Mouse (Mus musculus): Measurements from ENCODE around the gene Cep164. TPM values are rescaled to one million over a fixed set of nuclear protein-coding genes. Genes with fewer than 3 reads are reported as not detected.

Gene Cep164
- total and polyA plus RNA-seq, 3 experiments: 7.9 to 14.2 TPM; not detected in 1

- no peaks in the 10 kb centered on the region for H3K9me3 ChIP-seq (replicated peaks; ENCODE audit: insufficient read depth, low read length)
- no peak overlapping the region for H3K27ac ChIP-seq (ENCODE audit: control insufficient read depth, low read depth, low read length)
- no peaks in the 10 kb centered on the region for H3K27me3 ChIP-seq (ENCODE audit: control insufficient read depth in 1 of 2, insufficient read depth in 2 of 2, low read length in 2 of 2)
- no peak overlapping the region for H3K4me3 ChIP-seq (ENCODE audit: control insufficient read depth in 1 of 2, insufficient read depth in 1 of 2, low read depth in 2 of 2, low read length in 2 of 2)
- H3K9ac ChIP-seq (ENCODE audit: control insufficient read depth, low read depth, low read length, poor library complexity, severe bottlenecking): no peak overlapping the region
- DNase-seq (ENCODE audit: low read depth, low spot score): no peak
- no peaks in the 10 kb centered on the region for H3K79me2 ChIP-seq (ENCODE audit: control insufficient read depth, insufficient read depth, low read length, poor library complexity)
- no peaks in the 10 kb centered on the region for H3K4me1 ChIP-seq (ENCODE audit: control insufficient read depth in 1 of 2, insufficient read depth in 2 of 2, low read length in 2 of 2)
- TF ChIP-seq ZC3H11A (IDR thresholded peaks at IDR 0.05; ENCODE audit: low read depth, low read length) (no peak), GABPA (IDR thresholded peaks at IDR 0.05; ENCODE audit: low read depth, low read length) (no peak), NELFE (IDR thresholded peaks at IDR 0.05; ENCODE audit: low read depth, low read length) (no peak), USF1 (IDR thresholded peaks at IDR 0.05; ENCODE audit: low read depth, low read length) (no peak), MXI1 (IDR thresholded peaks at IDR 0.05; ENCODE audit: low read depth, low read length) (no peak), ELF1 (IDR thresholded peaks at IDR 0.05; ENCODE audit: low read depth, low read length) (no peak), TCF12 (IDR thresholded peaks at IDR 0.05; ENCODE audit: low read depth, low read length) (no peak), MEF2A (IDR thresholded peaks at IDR 0.05; ENCODE audit: extremely low read depth, insufficient replicate concordance, low read depth, low read length, poor library complexity, severe bottlenecking) (no peak), ZKSCAN1 (IDR thresholded peaks at IDR 0.05; ENCODE audit: low read depth, low read length) (no peak), MAZ (IDR thresholded peaks at IDR 0.05; ENCODE audit: low read depth, low read length) (no peak), ZNF384 (IDR thresholded peaks at IDR 0.05; ENCODE audit: low read depth, low read length) (no peak), CHD1 (IDR thresholded peaks at IDR 0.05; ENCODE audit: low read depth, low read length) (no peak), POLR2A (IDR thresholded peaks at IDR 0.05; ENCODE audit: control insufficient read depth in 1 of 2, insufficient read depth in 1 of 2, low read depth in 1 of 2, low read length in 2 of 2, poor library complexity in 1 of 2) (no peak), SMC3 (IDR thresholded peaks at IDR 0.05; ENCODE audit: low read depth, low read length) (no peak), CTCF (IDR thresholded peaks at IDR 0.05 in 2 of 3, conservative IDR thresholded peaks at IDR 0.05 in 1 of 3; ENCODE audit: control insufficient read depth in 1 of 3, insufficient read depth in 1 of 3, low read depth in 2 of 3, low read length in 3 of 3, poor library complexity in 1 of 3, severe bottlenecking in 1 of 3) (no peak), NRF1 (IDR thresholded peaks at IDR 0.05; ENCODE audit: insufficient read depth, low read depth, low read length, poor library complexity, severe bottlenecking) (no peak)
- no peaks in the 10 kb centered on the region; a peak in 1 of 4 replicates for H3K36me3 ChIP-seq (ENCODE audit: control insufficient read depth in 1 of 2, insufficient read depth in 2 of 2, low read length in 2 of 2)
These were observed 13.0 kb downstream of the Cep164 start for GRCm38 (mm10) chr9:45815525-45815924.

GRCm38 (mm10) chr9:45815113-45815512, 13.4 kb downstream of the Cep164 start:
- no peak for DNase-seq (ENCODE audit: low read depth, low spot score)
- H3K36me3 ChIP-seq (ENCODE audit: control insufficient read depth in 1 of 2, insufficient read depth in 2 of 2, low read length in 2 of 2): no peaks in the 10 kb centered on the region; a peak in 1 of 4 replicates
- no peaks in the 10 kb centered on the region for H3K9me3 ChIP-seq (replicated peaks; ENCODE audit: insufficient read depth, low read length)
- H3K79me2 ChIP-seq (ENCODE audit: control insufficient read depth, insufficient read depth, low read length, poor library complexity): no peaks in the 10 kb centered on the region
- no peak overlapping the region for H3K4me3 ChIP-seq (ENCODE audit: control insufficient read depth in 1 of 2, insufficient read depth in 1 of 2, low read depth in 2 of 2, low read length in 2 of 2)
- no peaks in the 10 kb centered on the region for H3K4me1 ChIP-seq (ENCODE audit: control insufficient read depth in 1 of 2, insufficient read depth in 2 of 2, low read length in 2 of 2)
- TF ChIP-seq TBP (IDR thresholded peaks at IDR 0.05; ENCODE audit: low read depth, low read length): no peak
- TF ChIP-seq TAL1 (IDR thresholded peaks at IDR 0.05; ENCODE audit: low read length): no peak
- TF ChIP-seq GATA1 (IDR thresholded peaks at IDR 0.05; ENCODE audit: low read depth, low read length): no peak
- TF ChIP-seq NELFE (IDR thresholded peaks at IDR 0.05; ENCODE audit: low read depth, low read length): no peak
- no peak for TF ChIP-seq ZKSCAN1 (IDR thresholded peaks at IDR 0.05; ENCODE audit: low read depth, low read length)
- no peak overlapping the region for H3K9ac ChIP-seq (ENCODE audit: control insufficient read depth, low read depth, low read length, poor library complexity, severe bottlenecking)
- no peaks in the 10 kb centered on the region for H3K27me3 ChIP-seq (ENCODE audit: control insufficient read depth in 1 of 2, insufficient read depth in 2 of 2, low read length in 2 of 2)
- H3K27ac ChIP-seq (ENCODE audit: control insufficient read depth, low read depth, low read length): no peak overlapping the region

Data from MEL (cell line).